Mouse (Mus musculus) embryo, embryonic 10.5 days (tissue): ENCODE measurements around the gene Socs4.

Experiments used
- DNase-seq: peaks from one replicate; pipeline ENCODE4 v3.0.0-alpha.2; 2015; ENCODE audit warnings: low spot score

Gene Socs4

GRCm38 (mm10) chr14:47341811-47342291, 65.1 kb downstream of the Socs4 start:
- DNase-seq: no peak
